Mouse (Mus musculus): ENCODE results near the gene Faxc. TPM values are rescaled to one million over a fixed set of nuclear protein-coding genes. Genes with fewer than 3 reads are reported as not detected.

The Faxc gene
- total RNA-seq (2021) = 100 to 1,000 TPM; 113 to 116 TPM

- intact Hi-C loops (cut with DNase I) = no loop called here
- DNase-seq = peak; percentile 75
These were observed at the start of gene Faxc for GRCm38 (mm10) chr4:21930971-21931771. Faxc (plus strand) TSS chr4:21931329.

- intact Hi-C loops (cut with DNase I) = no loop called here
- no peak for DNase-seq
These were observed 48.3 kb upstream of the Faxc start for GRCm38 (mm10) chr4:21882806-21883205.

DNA sequence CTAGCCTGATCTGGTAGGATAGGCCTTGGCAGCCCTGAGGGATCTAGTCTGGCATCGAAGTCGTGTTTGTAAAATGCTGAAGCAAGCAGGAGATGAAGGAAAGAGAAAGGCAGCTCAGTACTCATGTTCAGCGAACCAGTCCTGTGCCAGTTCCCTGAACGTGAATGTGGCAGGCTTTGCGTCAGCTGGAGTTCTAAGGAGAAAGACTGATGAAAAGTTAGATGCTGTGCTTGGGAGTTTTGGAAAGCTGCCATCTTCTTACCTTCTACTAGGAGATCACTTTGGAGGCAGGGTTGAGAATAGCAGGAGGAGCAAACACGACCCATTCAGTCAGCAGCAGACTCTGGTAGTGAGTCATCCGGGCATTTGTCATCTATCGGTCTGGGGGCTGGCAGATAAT, 45.3 kb upstream of the Faxc start:
- intact Hi-C loops (cut with DNase I) = no loop called here
- no peak for DNase-seq

DNA sequence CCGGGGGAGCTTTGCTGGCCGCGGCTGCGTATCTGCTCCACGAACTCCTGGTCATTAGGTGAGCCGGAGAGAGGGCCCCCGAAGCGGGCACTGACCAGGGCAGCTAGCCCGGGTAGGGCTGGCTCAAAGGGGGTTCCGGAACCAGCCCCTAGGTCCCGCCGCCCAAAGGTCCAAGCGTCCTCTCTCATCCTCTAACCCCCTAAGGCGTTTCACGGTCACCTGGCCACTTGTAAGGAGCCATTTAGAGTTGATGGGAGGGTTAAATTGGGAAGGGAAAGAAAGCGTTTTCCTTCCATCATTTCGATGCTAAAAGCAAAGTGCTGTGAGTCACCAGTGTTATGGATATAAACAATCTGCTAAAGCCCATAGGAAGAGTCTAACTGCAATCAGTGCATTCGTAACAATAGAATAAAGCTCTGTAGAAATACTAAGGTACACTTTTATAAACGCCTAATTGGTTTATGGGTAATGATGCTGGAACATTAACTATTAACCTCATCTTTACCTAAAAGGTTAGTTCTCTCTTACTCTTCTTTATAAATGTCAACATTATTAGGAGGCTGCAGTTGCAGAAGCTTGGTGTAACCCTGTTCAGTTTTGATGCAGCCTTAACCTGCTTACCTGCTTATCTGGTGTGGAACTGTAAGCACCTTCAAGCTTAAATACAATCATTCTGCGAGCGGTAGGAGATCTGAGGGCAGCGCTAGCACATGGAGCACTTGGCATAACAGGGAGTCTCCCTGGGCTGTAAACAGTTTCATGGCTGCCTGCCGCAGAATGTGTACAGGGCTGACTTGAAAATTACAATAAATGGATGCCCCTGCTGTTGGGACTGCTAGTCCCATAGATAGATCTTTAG, 872 bp downstream of the Faxc start:
- DNase-seq = peak; percentile 27
- intact Hi-C loops (cut with DNase I) = no loop called here

DNA sequence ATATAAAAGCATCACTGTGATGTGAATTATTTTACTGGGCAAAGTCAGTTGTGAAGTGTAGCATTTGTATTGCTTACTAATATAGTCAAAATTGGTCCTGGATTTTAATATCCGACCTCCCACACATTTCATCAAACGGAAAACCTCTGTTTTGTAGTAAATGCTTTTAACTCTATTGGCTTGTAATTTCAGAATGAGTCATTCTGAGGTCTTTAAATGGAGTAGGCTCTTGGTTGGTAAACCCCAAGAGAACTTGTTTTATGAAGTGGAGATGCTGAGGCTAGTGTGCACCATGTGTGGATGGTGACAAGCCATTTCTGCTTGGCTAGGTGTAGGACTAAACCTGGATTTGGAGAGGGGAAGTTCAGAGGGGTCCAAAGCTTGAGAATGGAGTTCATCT, 4.2 kb downstream of the Faxc start:
- DNase-seq = no peak
- intact Hi-C loops (cut with DNase I) = no loop called here

- DNase-seq = no peak
- intact Hi-C loops (cut with DNase I) = no loop called here
These were observed 5.3 kb downstream of the Faxc start for GRCm38 (mm10) chr4:21936424-21936823.

DNA sequence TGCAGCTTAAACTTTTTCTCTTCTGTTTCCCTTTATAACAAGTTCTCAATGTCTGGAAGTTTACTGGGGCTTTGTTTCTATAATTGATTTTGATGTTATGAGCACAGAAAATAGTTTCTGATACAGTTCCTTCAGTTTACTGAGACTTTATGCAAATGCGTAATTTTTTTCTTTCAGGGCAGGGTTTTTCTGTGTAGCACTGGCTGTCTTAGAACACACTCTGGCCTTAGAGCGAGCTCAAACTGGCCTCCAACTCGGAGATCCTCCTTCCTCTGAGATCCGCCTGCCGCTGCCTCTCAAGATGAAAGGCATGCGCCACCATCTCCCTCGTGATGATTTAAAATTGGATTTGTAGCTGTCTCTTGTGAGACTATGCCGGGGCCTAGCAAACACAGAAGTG, 6.8 kb downstream of the Faxc start:
- DNase-seq = no peak
- intact Hi-C loops (cut with DNase I) = no loop called here

DNA sequence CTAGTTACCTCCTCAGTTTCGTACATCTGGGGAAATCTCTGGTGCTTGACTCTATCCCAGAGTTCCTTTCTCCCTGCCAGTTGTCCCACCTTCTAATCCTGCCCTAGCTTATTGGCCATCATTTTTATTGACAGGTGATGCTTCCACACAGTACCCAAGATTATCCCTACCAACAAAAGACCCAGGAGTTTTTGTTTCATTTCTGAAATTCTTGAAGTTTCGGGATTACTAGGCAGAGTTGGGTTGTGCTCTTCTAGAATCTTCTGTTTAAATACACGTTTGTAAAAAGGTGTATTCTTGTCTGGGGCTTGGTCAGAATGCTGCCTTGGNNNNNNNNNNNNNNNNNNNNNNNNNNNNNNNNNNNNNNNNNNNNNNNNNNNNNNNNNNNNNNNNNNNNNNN, 13.5 kb downstream of the Faxc start:
- intact Hi-C loops (cut with DNase I) = no loop called here
- no peak for DNase-seq

DNA sequence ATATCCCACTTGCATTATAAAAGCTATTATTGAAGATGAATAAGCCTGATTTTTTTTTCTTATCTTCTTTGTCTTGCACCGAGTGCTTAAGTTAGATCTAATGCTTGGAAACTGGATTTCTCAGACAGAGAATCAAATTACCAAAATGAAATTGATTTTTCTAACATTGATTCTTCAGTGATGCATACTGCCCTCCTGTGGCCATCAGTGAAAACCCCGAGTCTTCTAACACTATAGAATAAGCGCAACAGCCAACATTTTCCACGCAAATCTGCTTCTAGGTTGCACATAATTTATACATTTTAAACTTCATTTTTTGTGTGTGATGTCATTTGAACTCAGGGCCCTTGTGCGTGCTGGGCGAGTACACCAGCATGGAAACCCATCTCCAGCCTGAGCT, 20.3 kb downstream of the Faxc start:
- DNase-seq = peak; percentile 35
- intact Hi-C loops (cut with DNase I) = no loop called here

DNA sequence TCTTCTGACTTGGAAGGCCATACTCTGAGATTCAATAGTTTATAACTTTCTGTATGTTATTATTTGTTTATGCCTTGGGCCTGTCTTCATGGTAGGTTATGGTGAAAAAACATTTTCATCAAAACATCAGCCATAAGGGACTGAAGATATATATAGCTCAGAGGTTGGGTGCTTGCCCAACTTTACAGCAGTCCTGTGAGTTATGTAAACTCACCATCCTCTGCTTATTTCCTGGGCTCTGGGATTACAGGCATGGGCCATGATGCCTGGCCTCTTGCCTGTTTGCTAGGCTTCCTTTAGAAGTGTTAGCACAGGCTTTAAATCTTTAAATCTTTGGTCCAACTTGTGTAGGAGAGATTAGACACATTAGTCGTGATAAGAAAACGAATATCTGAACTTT, 21.1 kb downstream of the Faxc start:
- intact Hi-C loops (cut with DNase I) = no loop called here

GRCm38 (mm10) chr4:21957570-21958321, 26.6 kb downstream of the Faxc start:
- DNase-seq = peak; percentile 70
- intact Hi-C loops (cut with DNase I) = no loop called here

More for the DNA sequence above, 21.1 kb downstream of the Faxc start:
- no peak for DNase-seq

- DNase-seq = no peak
- intact Hi-C loops (cut with DNase I) = no loop called here
These were observed 40.8 kb downstream of the Faxc start for GRCm38 (mm10) chr4:21971949-21972348.

DNA sequence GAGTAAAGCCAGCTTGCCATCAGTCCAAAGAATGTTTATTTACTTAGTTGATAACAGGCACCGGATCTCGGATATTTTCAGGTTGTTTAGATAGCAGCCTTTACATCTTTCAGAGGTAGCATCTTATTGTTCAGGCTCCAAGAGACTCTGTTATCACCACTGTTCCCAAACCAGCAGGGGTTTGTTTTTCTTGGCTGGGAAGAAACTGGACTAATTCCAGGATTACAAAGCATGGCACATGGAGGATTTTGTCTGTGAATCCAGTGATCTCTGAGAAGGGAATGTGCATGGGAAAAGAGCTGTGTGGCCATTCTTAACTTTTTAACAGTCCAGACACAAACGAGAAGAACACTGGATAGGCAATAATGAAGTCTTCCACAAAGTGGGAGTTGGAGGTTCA, 43.0 kb downstream of the Faxc start:
- intact Hi-C loops (cut with DNase I) = no loop called here

DNA sequence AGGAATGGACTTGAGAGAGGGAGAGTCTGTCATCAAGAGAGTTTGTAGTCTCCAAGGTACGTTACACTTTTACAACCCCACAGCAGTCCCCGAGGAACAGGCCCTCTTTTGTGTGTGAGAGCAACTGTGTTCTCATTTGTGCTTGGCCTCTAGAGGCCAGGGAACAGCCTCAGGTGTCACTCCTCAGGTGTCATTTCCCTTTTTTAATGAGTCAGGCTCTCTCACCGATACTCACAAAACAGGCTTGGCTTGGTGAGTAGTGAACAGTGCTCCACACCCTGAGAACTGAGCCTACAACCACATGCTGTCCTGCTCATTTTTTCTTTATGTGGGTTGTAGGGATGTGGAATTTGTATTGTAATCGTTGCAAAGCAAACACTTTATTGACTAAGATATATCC, 49.3 kb downstream of the Faxc start:
- intact Hi-C loops (cut with DNase I) = no loop called here

More for the DNA sequence above, 43.0 kb downstream of the Faxc start:
- DNase-seq = peak; percentile 18

DNA sequence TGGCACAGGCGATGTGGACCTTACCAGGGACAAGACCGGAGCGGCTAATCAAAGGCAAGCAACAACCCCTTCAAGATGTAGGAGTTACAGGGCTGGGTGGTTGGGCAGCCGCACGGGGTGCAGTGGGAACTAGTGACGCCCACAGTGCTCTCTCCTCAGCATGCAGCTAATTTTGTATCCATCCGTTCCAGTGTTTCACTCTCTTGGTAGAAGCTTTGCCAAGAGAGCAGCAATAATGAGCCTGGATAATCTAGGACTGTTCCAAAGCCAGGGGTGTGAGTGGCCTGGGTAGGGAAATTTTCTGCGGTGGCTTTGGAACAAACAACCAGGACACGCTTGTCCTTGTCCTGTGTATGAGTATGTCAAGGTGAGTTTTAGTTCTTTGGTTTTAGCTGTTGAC, 51.3 kb downstream of the Faxc start:
- intact Hi-C loops (cut with DNase I) = no loop called here
- DNase-seq = no peak

More for the DNA sequence above, 49.3 kb downstream of the Faxc start:
- no peak for DNase-seq

- intact Hi-C loops (cut with DNase I) = no loop called here
- DNase-seq = no peak
These were observed 55.7 kb downstream of the Faxc start for GRCm38 (mm10) chr4:21986857-21987256.

GRCm38 (mm10) chr4:21987460-21987859, 56.3 kb downstream of the Faxc start:
- intact Hi-C loops (cut with DNase I) = no loop called here
- no peak for DNase-seq

GRCm38 (mm10) chr4:21989571-21990091, 58.5 kb downstream of the Faxc start:
- DNase-seq = no peak
- intact Hi-C loops (cut with DNase I) = no loop called here

DNA sequence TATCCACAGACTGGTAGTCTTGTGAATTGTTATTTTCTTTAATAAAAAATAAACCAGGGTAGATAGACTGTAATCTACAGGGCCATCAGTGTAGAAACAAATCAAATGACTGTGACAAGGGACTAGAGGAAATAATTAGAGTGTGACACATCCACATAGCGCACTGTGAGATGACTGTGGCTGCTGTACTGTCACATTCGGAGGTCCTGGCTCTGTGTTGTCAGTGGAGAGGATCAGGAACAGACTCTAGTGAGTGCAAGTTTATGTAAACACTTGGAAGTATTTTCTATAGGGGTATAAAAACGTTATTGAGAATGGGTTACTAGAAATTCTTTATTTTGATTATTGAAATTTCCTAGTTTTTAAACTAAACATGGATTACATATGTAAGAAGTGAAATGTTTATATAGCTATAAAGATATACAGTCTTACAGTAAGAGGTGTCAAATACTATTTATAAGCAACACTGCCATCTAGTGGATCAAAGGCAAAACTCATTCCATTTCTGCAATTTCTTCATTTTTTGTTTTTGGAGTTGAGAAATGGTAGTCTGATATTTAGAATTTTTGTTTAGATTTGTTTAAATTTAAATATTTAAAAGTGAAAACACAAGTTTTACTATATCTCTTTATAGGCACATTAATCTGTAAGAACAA, 59.6 kb downstream of the Faxc start:
- intact Hi-C loops (cut with DNase I) = no loop called here
- no peak for DNase-seq

DNA sequence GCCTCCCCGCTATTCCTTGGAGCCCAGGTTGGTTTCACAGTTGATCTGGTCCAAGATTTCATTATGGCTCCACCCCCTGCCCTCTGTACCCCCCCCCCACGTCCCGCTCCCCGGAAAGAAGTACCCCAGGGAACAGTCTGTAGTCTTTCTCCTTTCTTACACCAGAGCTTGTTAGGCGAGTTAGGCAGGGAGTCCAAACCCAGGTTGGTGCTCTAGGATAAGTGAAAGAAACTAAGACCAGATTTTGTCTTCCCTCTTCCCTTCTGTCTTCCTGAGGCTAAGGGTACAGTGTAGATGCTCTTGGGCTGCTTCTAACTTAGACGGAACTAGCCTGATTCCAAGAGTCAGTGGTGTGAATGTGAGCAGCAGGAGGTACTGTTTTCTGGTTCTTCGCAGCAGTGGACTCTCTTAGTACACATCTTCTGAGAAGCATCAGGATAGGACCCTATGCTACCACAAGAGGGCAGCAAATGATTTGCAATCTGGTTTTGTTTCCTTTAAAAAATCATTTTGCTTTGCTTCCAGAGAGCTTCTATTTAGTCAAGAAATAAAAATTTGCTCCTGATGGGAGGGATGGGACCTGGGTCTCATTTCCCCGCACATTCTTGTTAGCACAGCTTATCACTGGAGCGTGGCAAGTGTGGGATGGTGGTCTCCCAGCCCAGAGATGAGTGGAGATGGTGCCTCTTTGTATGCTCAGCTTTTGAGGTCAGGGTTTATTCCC, 86.7 kb downstream of the Faxc start:
- intact Hi-C loops (cut with DNase I) = loop anchor here (5.0 kb wide), 1 partner anchor 459 kb away; no protein-coding TSS in a partner anchor
- DNase-seq = peak; percentile 51
